Mouse (Mus musculus) forebrain, embryonic 11.5 days (tissue): Measurements from ENCODE around the gene Abi3. TPM values are rescaled to one million over a fixed set of nuclear protein-coding genes. Genes with fewer than 3 reads are reported as not detected.

Experiments
- ATAC-seq: fragments of 200-750 bp; cut with Nextera tagmentation; replicated peaks from 2 replicates; pipeline ENCODE4 v1.8.0; 2017; ENCODE audit warnings: moderate TSS enrichment; ENCODE audit not compliant: low FRiP score
- DNase-seq: peaks from one replicate; pipeline ENCODE4 v3.0.0-alpha.2; 2017; ENCODE audit warnings: low spot score
- H3K27ac ChIP-seq: fragments of 300-500 bp; sonication (generic); 2 replicates; pipeline ENCODE4 v1.5.1; 2014; ENCODE audit warnings: low read depth, low read length
- H3K27me3 ChIP-seq: fragments of 300-500 bp; sonication (generic); 2 replicates; pipeline ENCODE4 v1.6.1; 2014; ENCODE audit warnings: mild to moderate bottlenecking, low read length, mixed read lengths; ENCODE audit not compliant: control insufficient read depth, insufficient read depth
- H3K36me3 ChIP-seq: fragments of 300-500 bp; sonication (generic); 2 replicates; pipeline ENCODE4 v1.6.1; 2014; ENCODE audit warnings: mild to moderate bottlenecking, low read length, moderate library complexity, mixed read lengths; ENCODE audit not compliant: control insufficient read depth, insufficient read depth
- H3K4me1 ChIP-seq: fragments of 300-500 bp; sonication (generic); replicated peaks from 2 replicates; pipeline ENCODE4 v1.6.1; 2014; ENCODE audit warnings: low read length, mixed read lengths; ENCODE audit not compliant: control insufficient read depth, insufficient read depth
- H3K4me2 ChIP-seq: fragments of 300-500 bp; sonication (generic); 2 replicates; pipeline ENCODE4 v1.6.1; 2014; ENCODE audit warnings: low read depth, mild to moderate bottlenecking, low read length, moderate library complexity, mixed read lengths; ENCODE audit not compliant: severe bottlenecking
- H3K4me3 ChIP-seq: fragments of 300-500 bp; sonication (generic); 2 replicates; pipeline ENCODE4 v1.5.1; 2014; ENCODE audit warnings: low read depth, low read length
- H3K9ac ChIP-seq: fragments of 300-500 bp; sonication (generic); 2 replicates; pipeline ENCODE4 v1.6.1; 2014; ENCODE audit warnings: low read length
- H3K9me3 ChIP-seq: fragments of 300-500 bp; sonication (generic); 2 replicates; pipeline ENCODE4 v1.6.1; 2016; ENCODE audit warnings: low read length, mixed read lengths; ENCODE audit not compliant: control insufficient read depth
- WGBS: fragments of 180-500 bp; shearing (Covaris S2); extraction: QIAGEN DNeasy Blood & Tissue Kit; methylation state at CpG from one replicate; pipeline ENCODE4 v1.1.7; 2014; 5-methylcytosine and 5-hydroxymethylcytosine counted together
- polyA plus RNA-seq: library from polyadenylated mRNA; unstranded; fragments of >200 nt; fragmentation: Nextera tagmentation; extraction: Ambion mirVana; gene quantifications from 2 replicates; pipeline ENCODE4 v1.2.1, GENCODE M21; 2014

Gene Abi3
- polyA plus RNA-seq, 1 experiment from 2014 or later, result 1.1 TPM

GRCm38 (mm10) chr11:95843421-95843950, 1.2 kb upstream of the Abi3 start:
- H3K9me3 ChIP-seq, result no peaks in the 10 kb centered on the region
- H3K4me1 ChIP-seq, result no peaks in the 10 kb centered on the region
- no peak overlapping the region for H3K4me2 ChIP-seq
- H3K27me3 ChIP-seq, result peaks cover 2% of the 10 kb centered on the region
- no peak overlapping the region for H3K9ac ChIP-seq
- H3K27ac ChIP-seq, result no peak overlapping the region
- H3K4me3 ChIP-seq, result no peak overlapping the region
- H3K36me3 ChIP-seq, result no peaks in the 10 kb centered on the region
- ATAC-seq (no peak), DNase-seq (no peak)
- WGBS, result 61% methylated on average over 6 of the region's 6 CpGs

GRCm38 (mm10) chr11:95842953-95843352, 677 bp upstream of the Abi3 start:
- Histone ChIP-seq H3K9ac (no peak overlapping the region), H3K4me2 (no peak overlapping the region), H3K4me1 (no peaks in the 10 kb centered on the region), H3K4me3 (no peak overlapping the region), H3K27ac (no peak overlapping the region), H3K27me3 (peaks cover 2% of the 10 kb centered on the region), H3K36me3 (no peaks in the 10 kb centered on the region), H3K9me3 (no peaks in the 10 kb centered on the region)
- 80% methylated on average over 5 of the region's 5 CpGs for WGBS
- DNase-seq (no peak), ATAC-seq (no peak)

DNA sequence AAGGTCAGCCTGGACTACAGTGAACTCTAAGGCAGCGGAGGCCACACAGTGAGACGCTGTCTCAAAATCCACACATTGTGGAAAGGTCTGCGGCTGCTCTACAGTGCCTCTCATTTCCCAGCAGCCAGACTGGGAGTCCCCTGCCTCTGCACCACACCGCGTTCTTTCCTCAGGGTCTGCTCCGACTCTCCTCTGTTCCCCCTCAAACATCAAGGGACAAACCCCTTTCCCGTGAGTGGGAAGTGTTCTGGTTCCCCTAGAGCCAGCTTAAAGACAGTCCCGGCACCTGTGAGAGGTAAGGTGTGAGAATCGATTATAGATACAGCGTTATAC, 812 bp downstream of the Abi3 start:
- Histone ChIP-seq H3K4me2 (no peak overlapping the region), H3K36me3 (no peaks in the 10 kb centered on the region), H3K9ac (no peak overlapping the region), H3K9me3 (no peaks in the 10 kb centered on the region), H3K4me3 (no peak overlapping the region), H3K27ac (no peak overlapping the region), H3K4me1 (no peaks in the 10 kb centered on the region), H3K27me3 (peaks cover 2% of the 10 kb centered on the region)
- WGBS, result 66% methylated on average over 10 of the region's 10 CpGs
- ATAC-seq, result no peak
- DNase-seq, result no peak

GRCm38 (mm10) chr11:95840694-95841497, 1.4 kb downstream of the Abi3 start:
- Histone ChIP-seq H3K9ac (no peak overlapping the region), H3K36me3 (no peaks in the 10 kb centered on the region), H3K4me1 (no peaks in the 10 kb centered on the region), H3K27me3 (peaks cover 5% of the 10 kb centered on the region), H3K9me3 (no peaks in the 10 kb centered on the region), H3K4me3 (no peak overlapping the region), H3K4me2 (no peak overlapping the region), H3K27ac (no peak overlapping the region)
- DNase-seq (no peak), ATAC-seq (no peak)
- 84% methylated on average over 5 of the region's 5 CpGs for WGBS

GRCm38 (mm10) chr11:95838999-95839868, 3.0 kb downstream of the Abi3 start:
- H3K9ac ChIP-seq, result no peak overlapping the region
- no peak for ATAC-seq
- DNase-seq, result no peak
- WGBS, result 75% methylated on average over 8 of the region's 8 CpGs
- no peak overlapping the region for H3K27ac ChIP-seq
- H3K36me3 ChIP-seq, result no peaks in the 10 kb centered on the region
- H3K9me3 ChIP-seq, result no peaks in the 10 kb centered on the region
- H3K27me3 ChIP-seq, result peaks cover 17% of the 10 kb centered on the region
- H3K4me1 ChIP-seq, result peaks cover 1% of the 10 kb centered on the region; the same call in 1 of the 2 replicates
- H3K4me3 ChIP-seq, result no peak overlapping the region
- no peak overlapping the region for H3K4me2 ChIP-seq

GRCm38 (mm10) chr11:95838598-95838997, 3.7 kb downstream of the Abi3 start:
- no peak for DNase-seq
- 74% methylated on average over 4 of the region's 4 CpGs for WGBS

DNA sequence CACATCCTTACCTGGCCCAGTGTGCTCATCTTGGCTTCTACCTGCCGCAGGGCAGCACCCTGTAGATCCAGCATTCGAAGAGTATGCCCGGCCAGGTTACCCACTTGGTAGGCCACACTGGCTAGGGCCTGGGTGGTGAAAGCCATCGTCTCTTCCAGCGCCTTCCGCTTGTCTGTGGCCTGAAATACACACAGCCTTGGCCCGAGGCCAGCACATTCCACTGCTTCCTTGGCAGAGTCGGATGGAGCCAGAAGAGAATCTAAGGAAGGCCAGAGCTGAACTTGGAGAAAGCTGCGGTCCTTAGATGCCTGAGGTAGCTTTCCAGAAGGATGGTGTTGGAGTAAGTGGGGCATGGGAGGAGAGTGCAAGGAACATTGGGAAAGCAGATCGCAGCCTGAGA, 5.2 kb downstream of the Abi3 start, which contains the start of gene Gngt2:
Gene Gngt2 (plus strand): TSS at position 158 of the 400 bp plus-strand sequence.
- no peak within 1 kb of the TSS for H3K4me3 ChIP-seq
- H3K9ac ChIP-seq, result no peak within 1 kb of the TSS
- no peaks in the 10 kb centered on the region for H3K36me3 ChIP-seq
- no peak within 1 kb of the TSS for H3K27ac ChIP-seq
- H3K4me2 ChIP-seq, result no peak within 1 kb of the TSS
- 83% methylated on average over 10 of the region's 10 CpGs for WGBS
- H3K27me3 ChIP-seq, result peaks cover 39% of the 10 kb centered on the region
- H3K9me3 ChIP-seq, result no peaks in the 10 kb centered on the region
- peaks cover 4% of the 10 kb centered on the region; the same call in 1 of the 2 replicates for H3K4me1 ChIP-seq
- no peak for ATAC-seq
- DNase-seq, result no peak

More at GRCm38 (mm10) chr11:95838598-95838997, 3.7 kb downstream of the Abi3 start:
- no peak overlapping the region for H3K4me3 ChIP-seq
- no peak overlapping the region for H3K4me2 ChIP-seq
- no peak for ATAC-seq
- peaks cover 4% of the 10 kb centered on the region; the same call in 1 of the 2 replicates for H3K4me1 ChIP-seq
- no peaks in the 10 kb centered on the region for H3K36me3 ChIP-seq
- H3K9me3 ChIP-seq, result no peaks in the 10 kb centered on the region
- no peak overlapping the region for H3K27ac ChIP-seq
- H3K27me3 ChIP-seq, result peaks cover 24% of the 10 kb centered on the region
- no peak overlapping the region for H3K9ac ChIP-seq

DNA sequence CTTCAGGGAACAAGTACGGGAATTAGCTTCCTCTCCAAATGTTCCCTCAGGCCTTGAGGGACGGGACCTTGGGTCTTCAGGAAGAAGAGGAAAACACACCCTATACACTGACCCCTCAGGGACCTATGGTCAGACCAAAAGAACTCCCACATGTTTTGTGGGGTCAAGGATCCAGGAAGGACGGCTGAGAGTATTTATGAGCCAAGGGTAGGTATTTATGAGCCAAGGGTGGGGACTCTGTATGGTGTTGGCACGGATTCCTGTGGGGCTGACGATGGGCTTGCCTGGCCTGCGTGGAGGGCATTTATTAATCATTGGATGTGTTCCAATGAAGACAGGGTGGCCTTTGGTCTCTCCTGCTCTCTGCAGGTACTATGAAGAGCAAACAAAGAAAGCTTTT, 5.8 kb downstream of the Abi3 start:
- Histone ChIP-seq H3K9ac (no peak overlapping the region), H3K27me3 (peaks cover 45% of the 10 kb centered on the region), H3K9me3 (no peaks in the 10 kb centered on the region), H3K27ac (no peak overlapping the region), H3K4me2 (no peak overlapping the region), H3K4me3 (no peak overlapping the region), H3K4me1 (peaks cover 4% of the 10 kb centered on the region; the same call in 1 of the 2 replicates), H3K36me3 (no peaks in the 10 kb centered on the region)
- no peak for DNase-seq
- 78% methylated on average over 6 of the region's 6 CpGs for WGBS
- ATAC-seq, result no peak
